Mouse (Mus musculus) c-Kit-positive CD71-negative TER-119-negative erythroid progenitor cells, embryonic 14.5 days (primary cell): ENCODE measurements around the gene Elmo1.

Experiments
- DNase-seq: peaks from one replicate; pipeline ENCODE4 v3.0.0-alpha.2; 2013; ENCODE audit warnings: low read depth

Gene Elmo1

DNA sequence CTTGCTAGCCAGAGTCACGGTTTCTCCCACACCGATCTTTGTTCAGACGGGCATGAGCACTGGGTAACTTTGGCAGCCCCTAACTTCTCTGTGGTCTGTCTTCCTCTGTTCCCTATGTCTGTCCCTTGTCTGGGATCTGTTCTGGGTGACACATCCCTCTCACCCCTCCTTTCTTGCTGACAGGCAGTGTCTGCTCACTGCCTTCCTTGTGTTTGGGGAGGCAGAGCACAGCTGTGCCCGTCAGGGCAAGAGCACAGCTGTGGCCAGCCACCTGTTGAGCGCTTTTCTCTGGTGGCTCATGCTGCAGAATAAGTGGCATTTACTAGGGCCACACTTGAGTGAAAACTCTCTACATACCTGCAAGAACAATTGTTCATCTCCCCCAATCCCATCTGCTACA lies 116.7 kb downstream of the Elmo1 start:
- DNase-seq = no peak

- no peak for DNase-seq
Measured at GRCm38 (mm10) chr13:20207950-20208642, 117.7 kb downstream of the Elmo1 start.

GRCm38 (mm10) chr13:20208867-20209266 lies 118.5 kb downstream of the Elmo1 start:
- no peak for DNase-seq

DNA sequence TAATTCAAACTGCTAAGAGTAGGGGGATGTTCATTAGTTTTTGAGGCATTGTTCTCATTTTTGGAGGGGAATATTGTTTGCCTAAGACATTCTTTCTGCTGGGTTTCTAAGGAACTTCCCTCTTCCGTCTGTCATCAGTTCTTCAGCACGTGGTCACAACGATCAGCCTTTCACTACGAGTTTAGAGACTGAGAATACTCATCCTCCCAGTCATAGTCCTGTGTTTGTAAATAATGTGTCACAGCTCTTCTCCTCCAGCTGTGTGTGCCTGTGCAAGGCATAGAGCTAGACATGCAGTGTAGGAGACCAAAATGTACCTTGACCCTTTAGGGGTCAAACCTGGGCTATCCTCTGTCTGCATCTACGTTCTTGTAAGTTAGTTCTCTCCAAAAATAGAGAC lies 121.4 kb downstream of the Elmo1 start:
- no peak for DNase-seq

GRCm38 (mm10) chr13:20212665-20213064 lies 122.3 kb downstream of the Elmo1 start:
- no peak for DNase-seq

DNA sequence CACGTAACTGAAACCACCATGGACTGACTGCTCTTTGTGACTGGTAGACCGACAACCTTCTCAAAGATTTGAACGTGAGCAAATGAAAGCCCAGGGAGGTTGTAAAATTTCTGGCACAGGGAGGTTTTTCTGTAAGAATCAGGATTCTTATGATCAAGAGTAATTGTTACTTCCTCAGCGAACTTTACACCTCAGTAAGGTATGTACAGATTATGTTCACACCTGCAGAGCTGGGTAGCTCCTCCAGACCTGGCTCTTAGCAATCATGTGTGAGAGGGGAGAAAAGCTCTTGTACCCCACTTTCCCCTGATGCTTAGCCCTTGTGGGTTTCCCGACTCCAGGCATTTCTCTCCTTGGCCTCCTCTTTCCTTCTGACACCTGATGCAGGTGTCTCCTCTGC lies 123.5 kb downstream of the Elmo1 start:
- no peak for DNase-seq

DNA sequence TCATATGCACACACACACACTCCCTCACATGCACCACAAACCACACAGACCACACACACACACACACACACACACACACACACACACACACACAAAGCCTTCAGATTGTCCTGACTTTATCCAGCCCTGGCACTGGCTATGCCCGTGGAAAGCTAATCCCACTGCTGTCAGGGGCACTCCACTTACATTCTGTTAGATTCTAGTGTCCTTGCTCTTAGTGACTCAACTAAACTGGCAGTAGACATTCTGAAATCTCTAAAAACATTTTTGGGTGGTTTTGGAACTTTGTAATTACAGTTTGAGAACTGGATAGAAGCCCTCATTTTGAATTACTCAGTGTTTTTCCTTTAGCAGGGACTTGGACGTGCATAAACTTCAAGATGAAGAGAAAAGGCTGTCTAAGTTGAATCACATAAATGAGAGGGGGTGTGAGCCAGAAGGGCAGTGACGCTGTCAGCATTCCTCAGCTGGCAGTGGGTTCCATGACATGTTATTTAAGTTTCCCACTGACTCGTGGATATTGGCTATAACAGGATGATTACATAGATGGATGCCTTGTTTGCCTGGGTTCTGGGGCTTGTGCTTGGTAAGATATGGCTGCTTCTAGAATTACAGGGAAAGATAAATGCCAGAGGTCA lies 127.2 kb downstream of the Elmo1 start:
- DNase-seq = no peak

DNA sequence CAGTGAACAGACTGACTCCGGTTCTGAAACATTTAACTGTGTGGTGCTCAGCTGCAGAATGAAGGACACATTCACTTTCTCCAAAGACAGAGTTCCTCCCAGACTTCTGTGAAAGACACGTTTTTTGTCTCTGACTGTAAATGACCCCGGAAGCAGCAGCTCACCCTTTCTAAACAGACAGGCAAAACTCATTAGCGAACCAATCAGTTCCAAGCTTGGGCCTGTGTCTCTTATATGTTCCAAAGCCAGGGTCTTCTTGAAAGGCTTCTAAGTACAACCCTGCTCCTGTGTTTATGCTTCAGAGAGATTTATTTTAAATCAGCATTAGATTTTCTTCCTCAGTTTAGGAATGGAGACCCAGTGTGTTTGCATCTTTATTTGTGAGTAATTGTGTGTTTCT lies 127.7 kb downstream of the Elmo1 start:
- DNase-seq = no peak

DNA sequence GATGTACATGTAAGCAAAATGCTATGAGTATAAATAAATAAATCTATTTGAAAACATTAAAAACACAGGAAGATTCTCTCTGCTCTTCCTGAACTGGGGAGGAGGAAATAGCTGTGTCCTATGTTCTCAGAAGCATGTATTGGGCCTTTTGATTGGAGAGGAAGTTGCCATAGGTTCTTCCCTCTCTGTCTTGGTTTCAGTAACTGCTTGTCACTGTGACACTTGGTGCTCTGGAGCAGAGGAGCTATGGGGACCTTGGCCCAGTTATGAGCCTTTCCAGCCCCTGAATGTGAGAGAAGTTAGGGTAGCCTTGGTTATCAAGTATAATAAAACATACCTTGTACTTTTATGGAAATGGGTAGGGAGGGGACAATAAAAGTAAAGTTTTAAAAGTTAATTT lies 130.0 kb downstream of the Elmo1 start:
- no peak for DNase-seq

- no peak for DNase-seq
Measured at GRCm38 (mm10) chr13:20227923-20228705, 137.7 kb downstream of the Elmo1 start.

DNA sequence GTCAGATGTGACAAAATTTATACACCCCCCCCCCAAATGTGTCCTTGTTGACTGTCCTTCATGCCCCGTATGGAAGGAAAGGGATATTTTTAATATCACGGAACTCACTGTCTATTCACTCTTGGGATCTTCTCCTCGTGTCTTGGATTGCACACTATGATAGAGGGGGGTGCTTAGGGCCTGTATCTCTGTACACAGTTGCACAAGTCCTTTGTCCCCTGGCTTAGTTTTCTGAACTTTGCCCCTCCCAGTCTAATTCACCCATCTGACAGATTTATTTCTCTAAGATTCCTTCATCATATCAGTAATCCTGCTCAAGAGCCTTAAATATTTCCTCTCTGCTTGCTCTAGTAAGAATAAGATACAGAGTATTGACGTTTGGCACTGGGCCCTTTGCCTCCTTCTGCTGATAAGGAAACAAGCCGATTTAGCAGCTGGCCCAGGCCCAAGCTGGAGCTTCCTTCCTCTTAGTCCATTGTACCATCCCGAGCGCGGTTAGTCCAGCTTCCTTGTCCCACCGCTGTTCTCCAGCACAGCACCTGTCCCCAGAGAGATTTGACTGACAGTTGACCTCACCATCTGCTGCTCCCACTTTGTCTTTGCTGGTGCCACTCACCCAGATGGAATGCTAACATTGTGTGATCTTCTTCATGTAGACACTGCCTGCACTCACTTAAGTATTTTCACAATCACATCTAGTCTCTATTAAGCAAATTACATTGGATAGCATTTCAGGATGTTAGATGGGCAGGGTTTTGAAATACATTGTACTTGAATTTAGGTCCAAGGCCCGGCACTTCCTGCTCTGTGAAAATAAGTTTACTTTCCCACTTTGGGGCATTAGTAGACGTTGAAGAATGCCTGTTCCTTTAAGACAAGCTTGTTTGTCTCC lies 141.7 kb downstream of the Elmo1 start:
- no peak for DNase-seq

DNA sequence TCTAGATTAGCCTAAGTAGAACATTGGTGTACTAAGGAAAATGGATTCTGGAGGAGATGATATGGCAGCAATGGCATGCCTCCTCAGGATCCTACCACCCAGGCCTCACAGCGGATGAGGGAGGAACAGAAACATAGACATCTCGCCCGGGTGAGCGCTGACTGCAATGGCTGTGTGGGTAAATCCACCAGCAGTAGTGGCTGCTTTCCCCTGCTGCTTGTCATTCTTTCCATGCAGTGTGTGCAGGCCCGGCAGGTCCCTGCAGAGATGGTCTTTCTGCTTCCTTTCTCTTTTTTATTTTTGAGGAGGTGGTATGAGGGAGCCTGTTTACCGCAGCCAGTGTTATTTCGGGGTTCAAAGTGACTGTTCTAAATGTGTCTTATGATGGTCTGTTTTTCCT lies 143.3 kb downstream of the Elmo1 start:
- no peak for DNase-seq

DNA sequence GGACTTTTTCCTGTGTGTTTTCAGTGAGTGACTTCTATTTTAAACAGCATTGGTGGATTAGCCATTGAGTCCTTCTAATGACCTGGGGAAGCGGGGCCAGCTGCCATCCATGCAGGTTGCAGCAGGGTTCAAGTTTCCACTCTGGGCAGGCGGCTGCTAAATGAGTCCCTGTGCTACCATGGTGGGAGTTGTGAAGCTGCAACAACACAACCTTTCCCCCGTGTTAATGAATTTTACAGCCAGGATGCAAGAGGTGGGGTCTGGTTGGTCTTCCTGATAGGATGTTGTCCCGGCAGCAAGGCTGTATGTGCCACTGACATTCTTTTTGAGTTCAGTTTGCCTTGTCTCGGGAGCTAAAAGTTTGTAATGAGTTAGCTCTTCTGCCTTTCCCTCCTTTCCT lies 147.2 kb downstream of the Elmo1 start:
- DNase-seq = no peak

DNA sequence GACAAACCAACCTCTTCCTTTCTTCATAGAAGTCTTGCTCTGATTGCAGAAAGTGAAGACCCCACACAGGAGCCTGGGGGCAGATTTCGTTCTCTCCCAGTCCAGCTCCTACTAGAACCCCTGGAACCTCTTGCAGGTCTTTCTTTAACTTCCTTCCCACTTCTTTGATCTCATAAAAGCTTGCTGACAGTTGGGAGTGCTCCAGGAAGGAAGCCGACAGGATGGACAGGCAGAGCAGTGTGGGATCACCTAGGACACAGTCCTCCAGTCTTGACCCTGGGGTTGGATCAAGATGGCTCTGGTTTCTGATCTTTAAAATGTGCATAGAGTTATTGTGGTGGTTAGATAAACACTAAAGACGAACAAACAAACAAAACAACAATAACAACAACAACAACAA lies 147.8 kb downstream of the Elmo1 start:
- no peak for DNase-seq

- no peak for DNase-seq
Measured at GRCm38 (mm10) chr13:20238743-20239142, 148.3 kb downstream of the Elmo1 start.

DNA sequence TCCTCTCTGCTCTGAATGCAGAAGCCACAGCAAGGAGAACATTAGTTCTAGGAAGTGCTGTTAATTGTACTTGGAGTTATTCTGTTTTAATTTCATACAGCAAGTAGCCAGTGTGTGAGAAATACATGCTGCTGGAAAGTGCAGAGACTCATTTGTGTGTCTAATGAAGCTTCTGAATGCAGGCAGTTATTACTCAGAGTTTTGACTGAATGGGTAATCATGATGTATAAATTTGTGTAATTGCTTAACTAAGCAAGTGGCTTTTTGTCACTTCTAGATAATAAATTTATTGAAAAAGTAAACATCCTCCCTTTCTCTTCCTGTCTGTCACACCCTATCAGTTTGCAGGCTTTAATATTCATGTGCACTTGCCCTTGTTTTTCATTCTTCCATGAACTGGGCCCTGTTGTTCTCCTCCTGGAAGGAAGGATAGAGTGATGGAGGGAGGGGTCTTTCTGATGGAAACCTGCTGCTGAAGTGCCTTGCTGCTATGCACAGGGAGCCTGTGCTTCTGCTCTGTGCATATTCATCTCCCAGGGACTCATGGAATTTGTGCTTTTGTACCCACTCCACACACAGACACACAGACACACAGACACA lies 159.8 kb downstream of the Elmo1 start:
- no peak for DNase-seq

DNA sequence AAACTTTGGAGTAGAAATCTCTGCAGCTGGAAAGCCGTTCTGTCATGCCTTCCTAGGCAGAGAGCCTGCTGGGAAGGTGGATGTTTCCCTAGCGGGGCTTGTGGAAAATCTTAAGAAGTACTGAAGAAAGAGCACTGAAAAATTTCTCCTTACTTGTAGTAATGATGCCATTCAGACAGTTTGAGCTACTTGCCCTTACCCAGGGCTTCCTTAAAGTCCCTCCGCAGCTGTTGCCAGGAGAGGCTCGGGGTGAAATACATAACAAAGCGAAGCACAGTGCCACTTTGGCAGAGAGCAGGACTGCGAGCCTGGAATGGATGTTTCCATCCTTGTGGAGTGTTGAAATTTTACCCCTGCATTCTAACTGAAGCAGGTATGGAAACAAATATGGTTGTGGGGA lies 164.5 kb downstream of the Elmo1 start:
- DNase-seq = no peak

- no peak for DNase-seq
Measured at GRCm38 (mm10) chr13:20255380-20255779, 165.0 kb downstream of the Elmo1 start.

GRCm38 (mm10) chr13:20256613-20257012 lies 166.2 kb downstream of the Elmo1 start:
- no peak for DNase-seq

DNA sequence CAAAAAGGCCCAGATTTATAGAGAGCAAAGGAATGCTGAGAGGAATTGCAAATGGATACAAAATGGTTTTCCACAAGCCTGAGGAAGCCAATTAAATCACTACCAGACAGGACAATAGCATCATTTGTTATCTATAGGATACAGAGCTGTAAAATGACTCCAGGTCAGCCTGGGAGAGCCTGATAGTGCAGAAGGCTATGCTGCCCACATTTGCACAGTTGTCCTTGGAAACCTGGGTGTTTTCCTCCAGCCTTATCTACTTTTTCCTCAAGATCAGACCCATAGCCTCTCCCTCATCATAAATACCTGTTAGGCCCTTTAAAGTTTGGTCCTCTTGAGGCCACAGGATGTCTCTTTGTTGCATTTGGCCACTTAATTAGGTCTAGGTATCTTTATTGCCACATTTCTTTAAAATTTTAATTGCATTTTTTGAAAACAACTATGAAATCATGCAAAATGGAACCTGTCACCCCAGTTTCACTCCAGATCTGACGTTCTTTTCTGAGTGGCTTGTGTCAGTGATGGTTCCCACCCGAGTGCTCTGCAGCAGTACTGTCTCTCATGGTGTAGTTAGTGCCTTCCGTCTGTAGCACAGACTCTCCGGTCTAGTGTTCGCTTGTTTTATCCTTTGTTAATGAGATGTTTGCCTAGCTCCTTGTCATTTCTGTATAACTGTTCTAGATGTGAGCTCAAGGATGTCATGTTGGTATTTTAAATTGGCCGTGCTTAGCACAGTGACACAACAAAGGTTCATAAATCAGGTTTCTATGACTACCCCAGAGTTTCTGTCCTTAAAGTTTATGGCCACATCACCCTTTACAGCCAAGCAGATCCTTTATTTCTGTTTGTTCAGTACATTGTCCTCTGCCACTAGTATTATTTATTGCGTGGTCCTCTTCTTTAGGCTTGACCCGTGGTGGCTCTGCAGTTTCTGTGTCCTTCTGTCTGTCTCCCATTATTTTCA lies 167.4 kb downstream of the Elmo1 start:
- DNase-seq = no peak

- DNase-seq = no peak
Measured at GRCm38 (mm10) chr13:20263173-20263572, 172.8 kb downstream of the Elmo1 start.
